Comparison of ENCODE assay signal across 9 mouse cellular contexts in genomic region chr2:103881026-103881763, GRCm38 (mm10).
DNase-seq lines count a peak whose midpoint lies in the region; ATAC-seq lines count a peak whose summit lies in the region.
"Had no signal": no experiment of that assay in that cellular context is flagged by ENCODE, and none has a peak within 500 bp of the region (broad histone marks: within the 10 kb centered on the region; RNA-seq: fewer than 3 reads in every experiment).

No protein-coding gene starts in this region.

- no peaks in the 10 kb centered on the region for H3K9me3 ChIP-seq in heart, embryonic 11.5 days (replicated peaks; ENCODE audit: control insufficient read depth, low read length)
- H3K9me3 ChIP-seq in forebrain, embryonic 13.5 days (replicated peaks), result no peaks in the 10 kb centered on the region
- no peaks in the 10 kb centered on the region for H3K9me3 ChIP-seq in midbrain, embryonic 15.5 days
- H3K9me3 ChIP-seq: lung, embryonic 15.5 days had no signal

- ATAC-seq in heart, embryonic 11.5 days (replicated peaks; ENCODE audit: insufficient number of reproducible peaks, low FRiP score, low TSS enrichment), result peak; percentile 77
- peak; percentile 86 for ATAC-seq in forebrain, embryonic 13.5 days
- ATAC-seq in midbrain, embryonic 15.5 days (replicated peaks), result peak; percentile 89
- ATAC-seq in monocyte, adult 5-6 weeks (replicated peaks; ENCODE audit: insufficient number of reproducible peaks, low FRiP score, low TSS enrichment, poor library complexity, severe bottlenecking), result no peak

- no peak overlapping the region for H3K4me3 ChIP-seq in heart, embryonic 11.5 days (ENCODE audit: low read depth, low read length)
- no peak overlapping the region for H3K4me3 ChIP-seq in forebrain, embryonic 13.5 days
- no peak overlapping the region for H3K4me3 ChIP-seq in midbrain, embryonic 15.5 days
- H3K4me3 ChIP-seq: lung, embryonic 15.5 days had no signal

- H3K4me2 ChIP-seq in heart, embryonic 11.5 days, result peak overlapping the region; percentile 34
- H3K4me2 ChIP-seq in forebrain, embryonic 13.5 days, result peak overlapping the region; percentile 16; the same call in 1 of the 2 replicates
- peak overlapping the region; percentile 5; the same call in 1 of the 2 replicates for H3K4me2 ChIP-seq in midbrain, embryonic 15.5 days
- H3K4me2 ChIP-seq: lung, embryonic 15.5 days had no signal

- intact Hi-C loops in heart, postnatal 14 days (cut with DNase I), result no loop called here

- peaks cover 8% of the 10 kb centered on the region for H3K4me1 ChIP-seq in heart, embryonic 11.5 days (ENCODE audit: control insufficient read depth, insufficient read depth, low read length)
- H3K4me1 ChIP-seq in forebrain, embryonic 13.5 days, result peaks cover 12% of the 10 kb centered on the region
- peaks cover 10% of the 10 kb centered on the region for H3K4me1 ChIP-seq in midbrain, embryonic 15.5 days

- WGBS in heart, embryonic 11.5 days (ENCODE audit: insufficient replicate concordance), result 16% methylated on average over 10 of the region's 10 CpGs
- WGBS in forebrain, embryonic 13.5 days, result 16% methylated on average over 10 of the region's 10 CpGs
- WGBS in midbrain, embryonic 15.5 days, result 22% methylated on average over 10 of the region's 10 CpGs

- H3K27me3 ChIP-seq in heart, embryonic 11.5 days (ENCODE audit: control insufficient read depth, insufficient read depth, low read length), result no peaks in the 10 kb centered on the region
- no peaks in the 10 kb centered on the region for H3K27me3 ChIP-seq in forebrain, embryonic 13.5 days
- no peaks in the 10 kb centered on the region for H3K27me3 ChIP-seq in midbrain, embryonic 15.5 days (replicated peaks)
- H3K27me3 ChIP-seq: lung, embryonic 15.5 days had no signal

- H3K36me3 ChIP-seq in heart, embryonic 11.5 days (ENCODE audit: control insufficient read depth, insufficient read depth, low read length), result no peaks in the 10 kb centered on the region
- H3K36me3 ChIP-seq in forebrain, embryonic 13.5 days (ENCODE audit: poor library complexity, severe bottlenecking), result no peaks in the 10 kb centered on the region
- H3K36me3 ChIP-seq in midbrain, embryonic 15.5 days (replicated peaks), result no peaks in the 10 kb centered on the region
- H3K36me3 ChIP-seq: lung, embryonic 15.5 days had no signal

- H3K9ac ChIP-seq in heart, embryonic 11.5 days (ENCODE audit: low read depth, low read length), result no peak overlapping the region
- peak overlapping the region; percentile 37; the same call in 1 of the 2 replicates for H3K9ac ChIP-seq in forebrain, embryonic 13.5 days
- H3K9ac ChIP-seq in midbrain, embryonic 15.5 days, result no peak overlapping the region
- H3K9ac ChIP-seq: lung, embryonic 15.5 days had no signal

- no peak for DNase-seq in heart, postnatal 14 days
- peak; percentile 42 to 44 for DNase-seq in layer of hippocampus, postnatal 36 days
- no peak for DNase-seq in ovary, adult 18-20 months (ENCODE audit: low spot score)
- DNase-seq in adrenal gland, adult 18-20 months (ENCODE audit: low spot score in 2 of 2), result no peak

- H3K27ac ChIP-seq in heart, embryonic 11.5 days (ENCODE audit: low read depth, low read length), result 0 out of 2 replicates have a peak overlapping the region, but pooled peaks have one; percentile 3
- H3K27ac ChIP-seq in forebrain, embryonic 13.5 days, result peak overlapping the region; percentile 19; the same call in 1 of the 2 replicates
- peak overlapping the region; percentile 57 for H3K27ac ChIP-seq in midbrain, embryonic 15.5 days
- H3K27ac ChIP-seq: lung, embryonic 15.5 days had no signal

Comparison
In these comparisons a context has a peak if more than half of its experiments do, and no peak if none do; other contexts are left out.
1. H3K27ac ChIP-seq: peak in every context shown above with its lines; median percentile 57 in midbrain, embryonic 15.5 days; 19 in forebrain, embryonic 13.5 days; 3 in heart, embryonic 11.5 days.
2. DNase-seq: peak in layer of hippocampus, postnatal 36 days (2 of 2); none in heart, postnatal 14 days (0 of 2), ovary, adult 18-20 months (single experiment) and adrenal gland, adult 18-20 months (0 of 2).
3. Peak in every context shown above with its lines, with median percentiles within 50 percentile points of each other: H3K4me2 ChIP-seq.